Mouse (Mus musculus) embryo, embryonic 11.5 days (tissue): ENCODE measurements at regions not wholly inside any gene's neighbourhood (a gene's known extent, or its start where the extent isn't known, plus 50 kb on each side); places are given as distances from the start of the nearest gene placed in this dataset.
A peak's percentile ranks its signal among the peaks of the same experiment; 100 is the strongest.
"Not testable (repeated sequence)": the region's sequence is repeated elsewhere in the genome, so short reads cannot be mapped to it uniquely, and the experiment has no call there.

Source experiments
- DNase-seq: peaks from one replicate; pipeline ENCODE4 v3.0.0-alpha.2; 2012; ENCODE audit warnings: low read depth, low spot score

GRCm38 (mm10) chr12:119102106-119102505, 135.9 kb upstream of the Abcb5 start:
- not testable (repeated sequence) for DNase-seq

DNA sequence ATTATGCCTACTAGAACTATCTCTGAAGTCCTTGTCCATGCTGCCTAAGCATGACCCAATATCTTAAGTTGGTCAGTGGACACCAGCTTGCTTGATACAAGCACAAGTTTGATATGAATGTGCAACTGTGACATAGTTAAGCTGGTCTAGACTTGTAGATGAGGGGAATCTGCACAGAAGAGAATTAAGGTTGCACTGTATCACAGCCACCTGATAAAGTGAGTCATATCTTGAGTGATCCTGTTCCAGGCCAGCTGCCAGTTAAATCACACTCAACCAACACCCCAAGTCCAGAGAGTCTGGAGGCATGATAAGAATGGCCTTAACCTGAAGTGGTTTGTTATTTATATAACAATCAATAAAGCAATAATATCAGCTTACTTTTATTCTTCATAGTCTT, 133.5 kb upstream of the Abcb5 start:
- no peak for DNase-seq

DNA sequence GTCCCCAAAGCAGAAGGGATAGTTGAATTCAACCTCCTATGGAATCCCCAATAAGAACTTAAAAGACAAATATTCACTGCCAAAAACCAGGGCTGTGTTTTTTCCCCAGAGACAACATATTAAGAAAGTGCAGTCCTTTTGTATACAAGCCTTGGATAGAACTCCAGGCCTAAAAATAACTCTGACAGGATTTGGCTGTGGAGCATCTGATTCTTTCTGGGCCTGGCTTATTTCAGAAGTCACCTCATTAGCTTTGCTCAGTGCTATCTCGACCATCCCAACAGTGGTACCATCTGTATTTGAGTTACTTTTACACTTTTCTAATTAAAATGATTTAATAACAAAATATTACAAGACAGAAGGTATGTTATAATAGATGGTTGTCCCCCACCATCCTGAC, 131.6 kb upstream of the Abcb5 start:
- DNase-seq = no peak

DNA sequence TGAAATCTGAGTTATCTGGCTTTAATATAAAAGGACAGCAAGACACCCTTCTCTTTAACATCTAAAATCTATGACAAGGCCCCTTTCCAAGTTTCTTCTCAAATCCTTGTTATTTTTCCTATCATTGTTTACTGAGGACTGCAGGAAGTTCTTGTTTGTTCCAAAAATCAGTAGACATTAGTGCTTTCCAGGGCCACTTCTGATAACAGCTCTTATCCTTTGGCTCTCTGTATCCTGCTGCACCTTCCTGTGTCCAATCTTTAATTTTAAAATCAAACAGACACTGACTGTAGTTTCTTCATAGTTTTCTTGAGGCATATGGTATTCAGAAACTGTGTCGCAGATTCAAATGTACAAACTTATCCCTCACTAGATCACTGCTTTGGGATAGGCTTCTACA, 128.1 kb upstream of the Abcb5 start:
- DNase-seq = no peak

DNA sequence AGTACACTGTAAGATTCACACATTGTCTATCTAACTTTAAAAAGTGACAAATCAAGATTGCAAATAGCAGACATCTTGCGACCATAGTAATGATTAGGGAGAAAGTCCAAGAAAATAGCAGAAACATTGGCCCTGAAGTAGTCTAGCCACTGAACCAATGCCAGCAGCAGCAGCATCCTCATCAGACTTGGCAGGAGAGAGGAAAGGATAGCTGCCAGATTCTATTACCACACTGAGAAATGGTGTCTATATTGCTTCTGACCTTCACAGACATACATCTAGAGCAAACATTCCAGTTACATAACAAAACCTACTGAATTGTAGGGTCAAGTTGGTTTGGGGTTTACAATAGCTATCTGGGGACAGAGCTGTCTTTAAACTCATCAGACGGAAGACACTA, 127.2 kb upstream of the Abcb5 start:
- DNase-seq = no peak

DNA sequence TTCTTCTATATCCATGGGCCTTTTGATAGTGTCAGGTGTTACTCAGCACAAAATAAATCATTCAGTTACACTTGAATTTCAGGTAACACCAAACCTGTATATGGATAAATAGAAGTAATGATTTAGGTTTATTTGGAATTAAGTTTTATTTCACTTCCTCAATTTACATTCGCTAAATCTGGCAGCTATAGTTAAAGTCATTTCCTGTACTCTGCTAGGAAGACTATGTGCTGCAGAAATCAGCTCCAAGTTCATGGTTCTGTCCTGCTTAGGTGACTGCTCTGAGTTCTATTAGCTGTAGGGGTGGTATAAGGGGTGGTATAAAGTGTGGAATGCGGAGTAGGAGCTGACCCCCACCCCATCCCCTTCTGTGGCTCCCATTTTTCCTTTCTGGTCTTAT, 123.1 kb upstream of the Abcb5 start:
- DNase-seq = no peak

DNA sequence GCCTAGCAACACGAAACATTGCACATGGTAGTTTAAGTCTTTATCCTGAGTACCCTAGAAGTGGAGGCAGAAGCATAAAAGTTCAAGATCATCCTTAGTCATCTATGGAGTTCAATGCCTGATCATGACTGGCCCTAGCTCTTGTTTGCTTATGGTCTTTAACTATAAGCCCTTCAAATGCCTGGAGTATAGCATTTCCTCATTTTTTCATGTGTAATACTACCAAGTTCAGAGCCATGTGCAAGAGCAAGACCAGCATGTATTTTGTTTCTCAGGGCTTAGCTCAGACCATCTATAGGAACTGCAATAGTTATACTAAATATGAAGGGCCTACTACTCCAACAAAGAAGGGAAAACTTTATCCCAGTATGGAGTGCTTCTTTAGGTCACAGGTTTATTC, 122.4 kb upstream of the Abcb5 start:
- DNase-seq = no peak

- no peak for DNase-seq
These were observed 118.6 kb upstream of the Abcb5 start for GRCm38 (mm10) chr12:119084814-119085213.

DNA sequence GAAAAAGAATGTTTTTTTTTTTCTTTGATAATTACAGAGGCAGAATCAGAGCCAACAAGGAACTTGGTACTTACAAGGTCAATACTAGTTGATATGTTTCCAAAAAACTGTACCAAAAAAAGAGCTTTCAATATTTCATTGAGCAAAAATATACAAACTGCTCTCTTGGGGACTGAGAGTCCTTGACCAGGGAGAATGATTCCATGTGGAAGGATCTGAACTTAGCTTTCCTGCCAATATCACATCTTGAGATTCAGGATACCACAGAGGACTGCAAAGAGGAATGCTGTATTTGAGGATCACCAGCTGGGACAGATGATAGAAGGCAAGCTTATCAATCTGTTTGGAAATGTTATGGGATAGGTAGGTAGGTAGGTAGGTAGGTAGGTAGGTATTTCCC, 116.6 kb upstream of the Abcb5 start:
- DNase-seq = no peak

DNA sequence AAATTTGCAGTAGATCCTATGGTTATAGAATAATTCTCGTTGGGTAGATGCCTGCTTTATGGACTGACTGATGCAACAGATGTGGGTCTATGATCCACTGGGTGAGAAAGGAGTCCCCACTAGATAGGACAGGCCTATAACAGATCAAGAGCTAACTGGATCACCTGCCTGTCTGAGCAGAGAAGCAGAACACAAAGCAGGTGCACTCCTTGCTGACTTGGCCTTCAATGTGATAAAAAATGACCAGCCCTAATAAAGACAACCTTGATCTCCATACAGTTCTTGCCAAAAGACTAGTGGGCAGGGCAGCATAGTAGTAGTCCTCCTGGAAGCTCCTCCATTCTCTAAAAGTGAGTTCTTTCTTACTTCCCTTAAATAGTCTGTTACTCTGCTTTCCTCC, 109.6 kb upstream of the Abcb5 start:
- no peak for DNase-seq

DNA sequence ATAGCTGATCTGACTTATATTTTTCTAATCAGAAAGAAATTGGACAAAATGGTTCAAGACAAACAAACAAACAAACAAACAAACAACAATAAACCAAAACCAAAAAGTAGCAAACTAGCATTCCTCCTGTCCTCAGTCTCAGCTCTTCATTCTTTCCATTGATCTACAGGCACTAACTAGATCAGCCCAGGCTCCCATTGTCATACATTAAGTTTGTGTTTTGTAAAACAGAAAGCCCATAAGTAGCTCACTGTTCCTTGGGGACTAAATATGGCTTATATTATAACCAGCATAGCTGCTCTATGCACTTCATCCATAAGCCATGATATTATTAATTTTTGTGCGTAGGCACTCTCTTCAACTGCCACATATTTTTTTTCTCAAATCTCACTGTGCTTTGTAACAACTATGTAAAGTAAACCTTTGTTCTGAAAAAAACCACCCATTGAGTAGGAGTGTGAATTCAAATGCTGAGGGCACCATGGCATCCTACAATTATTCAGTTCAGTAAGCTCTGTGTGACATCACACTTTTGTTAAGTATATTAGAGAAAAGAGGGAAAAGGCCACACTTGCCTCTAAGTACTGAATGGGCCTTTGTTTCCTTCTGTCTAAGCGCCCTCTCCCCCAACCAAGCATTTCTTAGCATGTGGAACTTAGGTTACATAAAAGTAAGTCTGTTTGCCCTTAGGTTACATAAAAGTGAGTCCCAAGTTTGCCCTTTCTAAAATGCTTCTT, 108.7 kb upstream of the Abcb5 start:
- no peak for DNase-seq

GRCm38 (mm10) chr12:119074147-119074546, 107.9 kb upstream of the Abcb5 start:
- DNase-seq = no peak

DNA sequence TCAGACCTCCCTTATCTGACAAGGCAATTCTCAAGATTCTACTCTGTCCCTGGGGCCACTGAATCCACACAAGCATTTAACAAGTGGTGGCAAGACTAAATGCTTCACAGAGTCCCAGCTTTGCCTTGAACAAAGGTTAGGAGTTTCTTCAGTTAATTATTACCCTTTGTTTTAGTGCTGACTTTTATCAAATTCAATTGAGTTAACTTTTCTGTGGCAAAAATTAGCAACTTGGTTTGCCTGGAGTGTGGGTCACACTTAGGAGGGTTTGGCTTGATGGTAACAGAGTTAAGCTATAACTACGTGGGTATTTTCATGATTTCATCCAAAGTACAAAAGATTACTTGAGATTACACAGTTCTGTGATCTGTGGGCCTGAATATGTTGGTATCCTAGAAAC, 104.7 kb upstream of the Abcb5 start:
- no peak for DNase-seq

GRCm38 (mm10) chr12:119070446-119070845, 104.2 kb upstream of the Abcb5 start:
- no peak for DNase-seq

DNA sequence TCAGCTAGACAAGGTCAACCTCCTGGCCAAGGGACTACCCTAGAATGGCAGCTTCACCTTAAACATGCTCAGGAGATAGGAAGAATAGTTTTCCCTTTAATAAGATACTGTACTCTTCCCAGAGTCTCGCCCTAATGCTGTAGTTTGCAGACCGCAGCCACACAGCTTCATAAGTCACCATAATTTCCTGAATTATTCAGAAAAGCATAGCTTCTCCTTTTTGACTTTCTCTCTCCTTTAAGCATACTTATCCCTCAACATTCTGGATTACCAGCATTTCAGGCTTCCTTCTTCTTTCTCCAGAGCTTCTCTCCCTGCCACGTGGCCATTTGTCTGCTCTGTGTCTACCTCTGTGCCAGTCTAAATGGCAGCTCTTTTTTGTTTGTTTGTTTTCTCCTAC, 103.5 kb upstream of the Abcb5 start:
- no peak for DNase-seq

DNA sequence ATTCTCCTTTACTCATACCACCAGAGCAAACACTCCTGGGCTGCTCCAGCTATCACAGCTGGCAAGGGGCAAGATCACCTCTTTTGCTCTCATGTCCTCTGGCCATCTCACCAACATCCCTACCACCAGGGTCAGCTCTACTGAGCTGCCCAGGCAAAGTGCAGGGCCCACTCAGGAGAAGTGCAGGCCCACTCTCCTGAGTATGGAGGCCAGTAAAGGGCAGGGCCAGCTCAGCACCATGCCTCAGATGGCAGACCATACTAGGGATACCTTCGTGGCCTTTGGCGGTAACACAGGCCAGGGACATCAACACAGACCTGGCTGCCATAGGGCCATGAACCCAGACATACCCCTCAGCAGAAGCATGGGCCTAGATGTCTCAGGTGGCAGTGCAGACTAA, 101.9 kb upstream of the Abcb5 start:
- DNase-seq = no peak

GRCm38 (mm10) chr12:119062931-119063330, 96.7 kb upstream of the Abcb5 start:
- no peak for DNase-seq

GRCm38 (mm10) chr12:119062490-119062889, 96.3 kb upstream of the Abcb5 start:
- DNase-seq = no peak

DNA sequence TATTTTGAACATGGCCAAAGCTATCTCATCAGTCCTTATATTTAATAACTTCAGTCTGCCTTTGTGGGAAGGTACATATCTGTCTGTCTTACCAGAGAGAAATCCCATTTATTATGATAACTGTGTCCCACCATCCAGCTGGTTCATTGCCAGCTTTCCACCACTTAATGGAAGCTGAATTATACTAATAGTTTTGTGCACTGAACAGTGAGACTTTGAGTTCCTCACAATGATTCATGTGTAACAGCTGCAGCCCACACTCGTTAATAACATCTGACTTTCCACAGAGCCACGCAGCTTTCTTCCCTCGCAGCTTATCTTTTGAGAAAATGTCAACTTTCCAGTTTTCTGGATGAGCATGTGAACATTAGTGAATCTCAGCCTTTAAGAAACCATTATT, 88.3 kb upstream of the Abcb5 start:
- peak; percentile 9 for DNase-seq

- no peak for DNase-seq
These were observed 85.6 kb upstream of the Abcb5 start for GRCm38 (mm10) chr12:119051692-119052379.

DNA sequence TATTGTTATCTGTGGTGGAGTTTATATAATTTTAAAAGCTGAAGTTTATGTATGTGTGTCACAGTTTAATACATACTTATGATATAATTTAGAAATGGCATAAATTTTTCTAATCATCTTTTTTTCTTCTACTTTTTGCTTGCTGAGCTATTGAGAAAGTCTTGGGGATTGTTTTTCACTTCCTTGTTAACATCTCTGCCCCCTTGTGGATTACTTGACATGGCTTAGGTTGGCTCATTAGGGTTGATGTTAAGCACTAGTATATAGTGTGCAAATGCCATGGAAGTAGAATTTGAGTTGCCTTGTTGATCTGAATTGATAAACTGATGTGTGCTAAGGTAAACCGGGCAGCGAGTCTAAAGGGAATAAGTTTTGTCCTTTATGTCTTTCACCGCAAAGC, 72.1 kb upstream of the Abcb5 start:
- DNase-seq = no peak

DNA sequence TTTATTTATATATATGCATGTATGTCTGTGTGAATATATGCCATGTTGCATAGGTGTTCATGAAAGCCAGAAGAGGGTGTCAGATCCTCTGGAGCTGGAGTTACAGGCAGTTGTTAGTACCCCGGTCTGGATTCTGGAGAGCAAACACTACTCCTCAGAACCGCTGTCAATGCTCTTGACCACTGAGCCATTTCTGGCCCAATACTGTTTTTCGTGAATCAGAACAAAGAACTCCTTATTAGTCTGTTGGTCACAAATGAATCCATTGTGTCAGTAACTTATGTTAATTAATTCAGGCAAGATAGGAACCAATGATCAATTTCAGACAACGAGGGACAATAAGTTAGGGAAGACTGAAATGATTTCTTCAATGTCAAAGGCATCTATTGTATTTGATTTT, 68.6 kb upstream of the Abcb5 start:
- DNase-seq = no peak

DNA sequence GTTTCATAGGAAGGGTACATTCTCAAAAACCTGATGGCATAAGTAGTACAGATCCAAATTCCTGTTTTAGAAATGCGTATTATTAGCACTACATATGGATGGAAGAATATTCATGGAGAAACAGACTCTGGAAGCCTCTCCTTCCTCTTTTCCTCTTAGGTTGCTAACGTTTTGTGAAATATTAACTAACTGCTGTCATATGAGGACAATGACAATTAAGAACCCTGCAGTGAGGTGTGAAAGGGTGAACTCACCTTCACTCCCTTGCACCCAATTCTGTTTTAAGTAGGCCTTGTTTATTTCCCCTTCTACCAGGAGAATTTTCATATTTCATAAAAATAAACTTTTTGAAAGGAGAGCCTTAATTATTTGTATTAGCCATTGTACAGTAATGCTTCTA, 62.5 kb upstream of the Abcb5 start:
- no peak for DNase-seq

- DNase-seq = no peak
These were observed 61.9 kb upstream of the Abcb5 start for GRCm38 (mm10) chr12:119028161-119028560.
